Mouse (Mus musculus): ENCODE measurements around the gene Iyd. TPM values are rescaled to one million over a fixed set of nuclear protein-coding genes. Genes with fewer than 3 reads are reported as not detected.

Gene Iyd
- polyA plus RNA-seq, 1 experiment: not detected

DNA sequence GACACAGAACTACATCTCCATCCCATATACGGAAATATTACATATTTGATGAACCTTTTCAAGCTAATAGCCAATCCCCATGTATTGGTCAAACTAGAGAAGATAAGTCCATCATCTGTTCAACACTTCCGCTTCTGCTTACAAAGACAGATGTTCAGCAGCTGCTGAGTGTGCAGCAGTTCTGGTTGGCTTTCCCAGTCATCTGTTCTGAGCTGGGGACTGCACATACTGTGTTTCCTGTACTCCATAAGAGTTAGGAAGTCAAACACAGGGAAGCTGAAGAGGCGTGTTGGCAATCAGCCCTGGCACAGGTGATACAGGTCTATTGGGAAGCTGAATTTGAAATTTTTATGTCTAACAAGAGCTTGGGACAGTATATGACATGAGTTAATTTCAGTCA is 57.7 kb downstream of the Iyd start:
- no peaks in the 10 kb centered on the region for H3K79me2 ChIP-seq (ENCODE audit: control insufficient read depth, insufficient read depth)
- no peaks in the 10 kb centered on the region for H3K27me3 ChIP-seq (ENCODE audit: control insufficient read depth, insufficient read depth, insufficient read length)
- H3K4me3 ChIP-seq (ENCODE audit: insufficient read depth, poor library complexity, severe bottlenecking): no peak overlapping the region
- TF ChIP-seq CEBPB (IDR thresholded peaks at IDR 0.05; ENCODE audit: low read depth): no peak
- TF ChIP-seq FOSL1 (IDR thresholded peaks at IDR 0.05; ENCODE audit: insufficient read depth, low read length, poor library complexity, severe bottlenecking): no peak
- TF ChIP-seq MYOG (IDR thresholded peaks at IDR 0.05; ENCODE audit: control insufficient read depth, extremely low read depth, insufficient read length): no peak
- no peak for TF ChIP-seq CTCF (IDR thresholded peaks at IDR 0.05; ENCODE audit: control insufficient read depth, insufficient read depth, insufficient read length)
- TF ChIP-seq MYOD1 (IDR thresholded peaks at IDR 0.05; ENCODE audit: control insufficient read depth, insufficient read length, low read depth): no peak
- TF ChIP-seq USF1 (IDR thresholded peaks at IDR 0.05; ENCODE audit: low read depth): no peak
- no peak for TF ChIP-seq MAX (IDR thresholded peaks at IDR 0.05)
- H3ac ChIP-seq (ENCODE audit: control insufficient read depth, insufficient read length, low read depth): no peak overlapping the region
- H3K36me3 ChIP-seq (ENCODE audit: control insufficient read depth, insufficient read depth): no peaks in the 10 kb centered on the region
- no peaks in the 10 kb centered on the region for H3K79me3 ChIP-seq (ENCODE audit: low read depth)

Other genes with a start within 250 kb of the Iyd start
- gene Ppp1r14c, start 174.2 kb upstream of the Iyd start, polyA plus RNA-seq (2012; fragmentation: generic; extraction: Trizol): 0.32 TPM
- gene Plekhg1, start 200.1 kb downstream of the Iyd start, polyA plus RNA-seq (2012; fragmentation: generic; extraction: Trizol): under 0.01 TPM

Measured in C2C12 (cell line).